15 mouse cellular contexts compared by ENCODE assay signal in genomic region chr15:99264363-99264762, GRCm38 (mm10). TPM values are rescaled to one million over a fixed set of nuclear protein-coding genes. Genes with fewer than 3 reads are reported as not detected.
"Had no signal": no experiment of that assay in that cellular context is flagged by ENCODE, and none has a peak within 500 bp of the region (broad histone marks: within the 10 kb centered on the region; RNA-seq: fewer than 3 reads in every experiment).

No protein-coding gene starts in this region.

- H3K4me3 ChIP-seq: layer of hippocampus, adult 2 months; limb, embryonic 12.5 days; liver, embryonic 13.5 days; midbrain, embryonic 13.5 days; myocyte; neural tube, embryonic 15.5 days had no signal

- H3K9me3 ChIP-seq: limb, embryonic 12.5 days; liver, embryonic 13.5 days; midbrain, embryonic 13.5 days; neural tube, embryonic 15.5 days had no signal

- H3K27ac ChIP-seq: layer of hippocampus, adult 2 months; limb, embryonic 12.5 days; liver, embryonic 13.5 days; midbrain, embryonic 13.5 days; neural tube, embryonic 15.5 days had no signal

- H3K27me3 ChIP-seq: limb, embryonic 12.5 days; liver, embryonic 13.5 days; midbrain, embryonic 13.5 days; neural tube, embryonic 15.5 days had no signal

- DNase-seq: kidney, postnatal 4 days; liver; liver, embryonic 13.5 days; liver, postnatal 0 days; right cerebral cortex, adult 18-20 months; right cerebral cortex, postnatal 25 days; thymus, postnatal 36 days had no signal

- H3K9ac ChIP-seq: limb, embryonic 12.5 days; liver, embryonic 13.5 days; liver, postnatal 0 days; midbrain, embryonic 13.5 days; neural tube, embryonic 15.5 days had no signal

- H3K4me2 ChIP-seq: limb, embryonic 12.5 days; liver, embryonic 13.5 days; midbrain, embryonic 13.5 days; neural tube, embryonic 15.5 days had no signal

- H3K36me3 ChIP-seq: limb, embryonic 12.5 days; liver, embryonic 13.5 days; midbrain, embryonic 13.5 days; neural tube, embryonic 15.5 days had no signal

- ATAC-seq: liver, postnatal 0 days; midbrain, embryonic 13.5 days had no signal

RNA-seq across cellular contexts. Expression of gene Fam186b, which starts 31.3 kb away (rescaled TPM):
- total RNA-seq: megakaryocyte progenitor cell, adult 5-6 weeks had no signal
- polyA plus RNA-seq: limb, embryonic 12.5 days; liver, embryonic 13.5 days; liver, postnatal 0 days; neural tube, embryonic 11.5 days; small intestine, adult 2 months had no signal

RNA-seq across cellular contexts. Expression of gene Kcnh3, which starts 39.7 kb away (rescaled TPM):
- total RNA-seq: megakaryocyte progenitor cell, adult 5-6 weeks had no signal
